Comparison of ENCODE assay signal across 25 mouse cellular contexts in genomic region chr7:125511432-125511831, GRCm38 (mm10). TPM values are rescaled to one million over a fixed set of nuclear protein-coding genes. Genes with fewer than 3 reads are reported as not detected.
DNase-seq lines count a peak whose midpoint lies in the region; ATAC-seq and TF ChIP-seq lines count a peak whose summit lies in the region.
"Had no signal": no experiment of that assay in that cellular context is flagged by ENCODE, and none has a peak within 500 bp of the region (broad histone marks: within the 10 kb centered on the region; RNA-seq: fewer than 3 reads in every experiment).

No protein-coding gene starts in this region.

- no peak overlapping the region for H3K4me3 ChIP-seq in CH12.LX (replicated peaks in 1 of 3; ENCODE audit: low read depth in 2 of 3, low read length in 2 of 3, poor library complexity in 1 of 3)
- H3K4me3 ChIP-seq: embryonic facial prominence, embryonic 10.5 days; forebrain, embryonic 10.5 days; limb, embryonic 10.5 days; midbrain, embryonic 12.5 days; neural tube, embryonic 12.5 days had no signal

- no peak overlapping the region for H3K27ac ChIP-seq in CH12.LX (ENCODE audit: insufficient read depth, low read depth)
- H3K27ac ChIP-seq: embryonic facial prominence, embryonic 10.5 days; forebrain, embryonic 10.5 days; hindbrain, postnatal 0 days; limb, embryonic 10.5 days; midbrain, embryonic 12.5 days; neural tube, embryonic 12.5 days had no signal

- no peaks in the 10 kb centered on the region for H3K79me2 ChIP-seq in CH12.LX (replicated peaks; ENCODE audit: control insufficient read depth, extremely low read depth, insufficient read depth, poor library complexity, severe bottlenecking)

- peak; percentile 82 for TF ChIP-seq EP300 in CH12.LX (IDR thresholded peaks at IDR 0.05; ENCODE audit: low read length)

- no peaks in the 10 kb centered on the region for H3K27me3 ChIP-seq in CH12.LX (replicated peaks)
- H3K27me3 ChIP-seq: midbrain, embryonic 12.5 days; neural tube, embryonic 12.5 days had no signal

- no peak overlapping the region for H3K9ac ChIP-seq in CH12.LX (ENCODE audit: insufficient read depth, low read depth)
- H3K9ac ChIP-seq: forebrain, postnatal 0 days; liver, postnatal 0 days; midbrain, embryonic 12.5 days; neural tube, embryonic 12.5 days had no signal

- peaks cover 9 to 11% of the 10 kb centered on the region in 2 experiments for H3K4me1 ChIP-seq in CH12.LX (ENCODE audit: control insufficient read depth in 1 of 2, insufficient read depth in 2 of 2)
- H3K4me1 ChIP-seq: midbrain, embryonic 12.5 days; neural tube, embryonic 12.5 days had no signal

- no peak for TF ChIP-seq CTCF in CH12.LX (conservative IDR thresholded peaks at IDR 0.05 in 1 of 2, IDR thresholded peaks at IDR 0.05 in 1 of 2; ENCODE audit: low read depth in 2 of 2, low read length in 2 of 2)

- TF ChIP-seq RAD21 in CH12.LX (IDR thresholded peaks at IDR 0.05; ENCODE audit: low read depth, low read length): no peak

- dilution Hi-C loops in CH12.LX (cut with MboI; ENCODE audit: extremely low pct_ligation_motif_present, extremely low pct_unique_long_range_greater_than_20kb, low sequenced_read_pairs): no loop called here

- intact Hi-C loops in left cerebral cortex, postnatal 14 days (cut with DNase I): no loop called here

- no peaks in the 10 kb centered on the region for H3K36me3 ChIP-seq in CH12.LX (replicated peaks in 1 of 2; ENCODE audit: control insufficient read depth in 1 of 2, insufficient read depth in 1 of 2, low read length in 1 of 2)
- H3K36me3 ChIP-seq: embryonic facial prominence, embryonic 10.5 days; forebrain, embryonic 10.5 days; limb, embryonic 10.5 days; midbrain, embryonic 12.5 days; neural tube, embryonic 12.5 days had no signal

- ATAC-seq in inflammation-experienced regulatory T-cells, adult 6 months: peak; percentile 61
- ATAC-seq in neutrophil, adult 5-6 weeks (ENCODE audit: extremely low read depth, insufficient number of reproducible peaks, low FRiP score, poor library complexity, severe bottlenecking): peak; percentile 53; the same call in 1 of the 2 replicates
- ATAC-seq in frontal cortex, adult (ENCODE audit: low TSS enrichment): no peak
- ATAC-seq: forebrain, postnatal 0 days; hindbrain, postnatal 0 days; liver, postnatal 0 days; lung, postnatal 0 days had no signal

- no peak overlapping the region for H3K4me2 ChIP-seq in CH12.LX (ENCODE audit: insufficient read depth, low read depth, poor library complexity, severe bottlenecking)
- H3K4me2 ChIP-seq: heart, embryonic 11.5 days; midbrain, embryonic 12.5 days; neural tube, embryonic 12.5 days had no signal

- peaks cover 11% of the 10 kb centered on the region for H3K9me3 ChIP-seq in CH12.LX (replicated peaks; ENCODE audit: low read length)
- H3K9me3 ChIP-seq: embryonic facial prominence, embryonic 10.5 days; forebrain, embryonic 10.5 days; limb, embryonic 10.5 days; midbrain, embryonic 12.5 days; neural tube, embryonic 12.5 days had no signal

- no peak for TF ChIP-seq POLR2A in CH12.LX (IDR thresholded peaks at IDR 0.05; ENCODE audit: low read depth, low read length)

- in situ Hi-C loops in CH12.LX (cut with MboI; ENCODE audit: low pct_ligation_motif_present, low pct_unique_long_range_greater_than_20kb, low sequenced_read_pairs): no loop called here

- peak; percentile 58 for DNase-seq in CD4-positive helper T cell, adult 2 months (ENCODE audit: low read depth, low spot score)
- DNase-seq in CH12.LX (ENCODE audit: extremely low read depth): peak; percentile 38
- no peak for DNase-seq in left cerebral cortex, postnatal 14 days (ENCODE audit: low spot score in 2 of 2)
- DNase-seq in ovary, postnatal 36 days (ENCODE audit: low spot score): no peak
- DNase-seq: adrenal gland, adult 2 months; cerebellum, adult 11 months; cerebellum, adult 9-11 months; forebrain, postnatal 0 days; kidney, adult 11 months; kidney, postnatal 4 days; layer of hippocampus, adult 9-11 months; liver; liver, postnatal 0 days; right cerebral cortex, adult 18-20 months had no signal

TF ChIP-seq in CH12.LX, 34 proteins besides CTCF, POLR2A, EP300 and RAD21:
- no peak for TF ChIP-seq TBP (conservative IDR thresholded peaks at IDR 0.05; ENCODE audit: low read depth, low read length)
- TF ChIP-seq JUND (conservative IDR thresholded peaks at IDR 0.05; ENCODE audit: low read depth, low read length): peak; percentile 51; the same call in 1 of the 2 replicates
- peak; percentile 75; the same call in 1 of the 2 replicates for TF ChIP-seq MAFK (IDR thresholded peaks at IDR 0.05; ENCODE audit: insufficient replicate concordance, low read length)
- TF ChIP-seq ELF1 (IDR thresholded peaks at IDR 0.05; ENCODE audit: low read depth, low read length): peak; percentile 15; the same call in 1 of the 2 replicates
- TF ChIP-seq NELFE (IDR thresholded peaks at IDR 0.05; ENCODE audit: low read depth, low read length): no peak
- peak; percentile 94 for TF ChIP-seq TCF12 (IDR thresholded peaks at IDR 0.05; ENCODE audit: low read depth, low read length)
- TF ChIP-seq SIN3A (IDR thresholded peaks at IDR 0.05; ENCODE audit: low read length): peak; percentile 61
- TF ChIP-seq MAX (IDR thresholded peaks at IDR 0.05; ENCODE audit: low read length): no peak
- no peak for TF ChIP-seq UBTF (IDR thresholded peaks at IDR 0.05; ENCODE audit: low read depth, low read length)
- TF ChIP-seq BHLHE40 (IDR thresholded peaks at IDR 0.05; ENCODE audit: low read depth, low read length): peak; percentile 82
- TF ChIP-seq KAT2A (IDR thresholded peaks at IDR 0.05; ENCODE audit: insufficient replicate concordance, low read length): no peak
- TF ChIP-seq RCOR1 (conservative IDR thresholded peaks at IDR 0.05; ENCODE audit: low read depth, low read length): peak; percentile 93
- TF ChIP-seq IRF4 (IDR thresholded peaks at IDR 0.05; ENCODE audit: low read depth, low read length): peak; percentile 89
- no peak for TF ChIP-seq SMC3 (IDR thresholded peaks at IDR 0.05; ENCODE audit: low read depth, low read length)
- 0 out of 2 replicates have a peak, but pooled peaks have one; percentile 16 for TF ChIP-seq MYC (IDR thresholded peaks at IDR 0.05; ENCODE audit: low read depth, low read length)
- TF ChIP-seq POLR2AphosphoS2 (IDR thresholded peaks at IDR 0.05; ENCODE audit: low read depth, low read length): no peak
- no peak for TF ChIP-seq NRF1 (IDR thresholded peaks at IDR 0.05; ENCODE audit: low read depth, low read length)
- peak; percentile 57; the same call in 1 of the 2 replicates for TF ChIP-seq MEF2A (IDR thresholded peaks at IDR 0.05; ENCODE audit: borderline replicate concordance, low read depth, low read length)
- peak; percentile 78 for TF ChIP-seq ETS1 (conservative IDR thresholded peaks at IDR 0.05; ENCODE audit: low read depth, low read length)
- no peak for TF ChIP-seq GABPA (IDR thresholded peaks at IDR 0.05; ENCODE audit: insufficient replicate concordance, low read depth, low read length)
TF ChIP-seq in CH12.LX: peak in this region for 11.

RNA-seq across cellular contexts. Expression of gene Nsmce1, which starts 20.0 kb away (rescaled TPM):
- total RNA-seq in CH12.LX (2012; rRNA removed) (56.1 and 74.8 TPM in 2 replicates), CH12.LX (2014; rRNA removed) (61.9 and 70.5 TPM in 2 replicates)
- polyA plus RNA-seq in CH12.LX (2012; ENCODE audit: insufficient read length, low read depth): 52.0 and 52.5 TPM in 2 replicates
- 100 to 1,000 TPM in 1 of 3 experiments, 10 to 100 TPM in 2; 87.0 to 103 (median 99.4) TPM for polyA plus RNA-seq in inflammation-experienced regulatory T-cells, adult 6 months (2017; shearing (Covaris generic))
- 39.3 and 49.5 TPM in 2 replicates for total RNA-seq in neutrophil, adult 5-6 weeks (2017)
- total RNA-seq in left cerebral cortex, postnatal 14 days (2021): 10 to 100 TPM; 15.8 to 19.2 TPM

RNA-seq across cellular contexts. Expression of gene Il4ra, which starts 40.5 kb away (rescaled TPM):
- total RNA-seq in CH12.LX (2012; rRNA removed) (15.8 and 18.2 TPM in 2 replicates), CH12.LX (2014; rRNA removed) (20.7 and 26.4 TPM in 2 replicates)
- polyA plus RNA-seq in CH12.LX (2012; ENCODE audit: insufficient read length, low read depth): 25.4 and 27.4 TPM in 2 replicates
- 10 to 100 TPM; 37.9 to 62.8 (median 54.6) TPM for polyA plus RNA-seq in inflammation-experienced regulatory T-cells, adult 6 months (2017; shearing (Covaris generic))
- 258 TPM in 2 replicates for total RNA-seq in neutrophil, adult 5-6 weeks (2017)
- total RNA-seq in left cerebral cortex, postnatal 14 days (2021): 1 to 10 TPM; 5.0 to 6.5 TPM

Comparison
In these comparisons a context has a peak if more than half of its experiments do, and no peak if none do; other contexts are left out.
1. DNase-seq: peak in CD4-positive helper T cell, adult 2 months (single experiment) and CH12.LX (single experiment); none in left cerebral cortex, postnatal 14 days (0 of 2) and ovary, postnatal 36 days (single experiment).